Mouse (Mus musculus) T-helper 17 cell (primary cell): ENCODE results near the gene Col8a2.

Source experiments
- in situ Hi-C, 2 experiments: fragments of 300-600 bp; cut with MboI, MseI; formaldehyde crosslinking; loops; 1 replicate in 1 of 2; 2 replicates in 1 of 2; pipeline ENCODE4 v1.15.1; 2025; ENCODE audit warnings: high pct_unique_total_duplicates in 2 of 2

The Col8a2 gene

DNA sequence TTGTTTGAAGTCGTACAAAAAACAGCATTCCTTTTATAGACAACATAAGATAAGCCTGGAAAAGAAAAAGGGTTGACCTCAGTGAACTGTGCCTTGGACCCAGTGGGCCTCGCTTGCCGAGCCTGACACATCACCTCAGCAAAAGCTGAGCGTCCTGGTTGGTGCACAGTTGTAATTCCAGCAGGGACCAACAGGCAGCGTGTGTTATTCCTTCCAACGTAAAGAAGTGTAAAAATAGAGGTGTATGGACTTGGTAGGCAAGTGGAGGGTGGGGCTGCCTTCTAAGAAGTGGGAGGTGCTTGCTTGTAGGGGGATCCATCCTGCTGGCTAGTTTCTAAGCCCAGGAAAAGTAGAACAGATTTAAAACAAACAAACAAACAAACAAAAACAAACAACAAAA lies 39.4 kb downstream of the Col8a2 start:
- in situ Hi-C loops = no loop called here

DNA sequence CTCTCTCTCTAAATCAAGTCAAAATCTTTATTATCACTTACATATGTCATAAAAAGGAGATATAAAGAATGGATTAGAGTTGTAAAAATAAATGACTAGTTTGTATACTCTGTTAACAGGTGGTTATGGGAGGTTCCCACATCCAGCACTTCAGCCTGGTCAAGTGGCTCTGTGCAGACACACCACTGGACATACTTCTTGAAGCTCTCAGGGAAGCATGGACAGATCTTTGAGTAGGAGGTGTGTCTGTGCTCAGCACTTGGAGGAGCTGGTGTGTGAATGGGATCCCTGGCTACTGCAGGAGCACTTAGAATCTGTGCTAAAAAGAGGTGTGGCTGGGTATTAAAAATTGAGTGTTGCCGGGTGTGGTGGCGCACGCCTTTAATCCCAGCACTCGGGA lies 43.7 kb downstream of the Col8a2 start:
- in situ Hi-C loops = no loop called here

DNA sequence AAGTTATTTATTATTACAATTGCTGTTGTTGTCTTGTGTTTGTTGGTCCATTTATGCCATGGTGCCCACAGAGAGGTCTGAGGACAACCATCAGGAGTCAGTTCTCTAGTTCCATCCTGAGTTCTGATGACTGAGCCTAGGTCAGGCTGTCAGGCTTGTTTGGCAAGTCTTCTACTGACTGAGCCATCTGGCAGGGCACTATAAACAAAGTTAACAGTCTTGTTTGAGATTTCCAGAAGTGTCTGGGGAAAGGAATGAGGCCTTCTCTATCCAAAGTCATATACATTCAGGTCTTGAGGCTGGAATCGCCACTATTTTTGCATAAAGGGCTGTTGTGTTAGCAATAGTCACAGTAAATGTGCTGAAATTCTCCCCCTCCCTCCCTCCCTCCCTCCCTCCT lies 45.2 kb downstream of the Col8a2 start:
- in situ Hi-C loops = no loop called here

DNA sequence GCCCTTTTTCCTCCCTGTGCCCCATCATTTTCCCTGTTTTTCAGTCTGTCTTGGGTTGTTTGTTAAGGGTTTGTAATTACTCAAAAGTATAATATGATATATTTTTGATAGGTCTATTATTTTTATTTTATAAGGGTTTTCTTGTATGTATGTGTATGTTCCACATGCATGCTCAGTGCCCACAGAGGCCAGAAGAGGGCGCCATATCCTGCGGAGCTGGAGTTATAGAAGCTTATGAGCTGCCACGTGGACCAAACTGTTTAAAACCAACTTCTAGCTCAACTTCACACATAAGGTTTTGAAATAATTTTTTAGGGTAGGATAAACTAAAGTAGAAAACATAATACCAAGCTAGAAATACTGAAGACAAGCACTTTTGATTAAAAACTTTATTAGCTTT lies 45.8 kb downstream of the Col8a2 start:
- in situ Hi-C loops = no loop called here

DNA sequence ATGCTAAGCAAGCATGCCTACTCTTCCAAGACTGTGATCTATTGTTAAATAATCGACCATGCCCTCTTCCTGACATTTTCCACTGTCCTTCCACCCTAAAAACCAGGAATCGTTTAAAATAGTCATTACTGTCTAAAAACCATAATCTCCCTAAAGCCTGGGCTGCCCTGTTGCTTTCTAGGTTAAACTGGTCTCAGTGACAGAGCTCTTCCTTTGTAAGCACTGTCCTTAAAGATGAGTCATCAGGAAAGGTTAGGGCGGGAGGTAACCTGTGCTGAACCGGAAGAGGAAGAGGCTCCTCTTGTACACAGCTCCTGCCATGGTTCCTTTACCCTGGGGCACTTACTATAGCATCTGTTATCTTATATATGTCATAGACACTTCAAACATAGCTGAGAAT lies 52.9 kb downstream of the Col8a2 start:
- in situ Hi-C loops = no loop called here

DNA sequence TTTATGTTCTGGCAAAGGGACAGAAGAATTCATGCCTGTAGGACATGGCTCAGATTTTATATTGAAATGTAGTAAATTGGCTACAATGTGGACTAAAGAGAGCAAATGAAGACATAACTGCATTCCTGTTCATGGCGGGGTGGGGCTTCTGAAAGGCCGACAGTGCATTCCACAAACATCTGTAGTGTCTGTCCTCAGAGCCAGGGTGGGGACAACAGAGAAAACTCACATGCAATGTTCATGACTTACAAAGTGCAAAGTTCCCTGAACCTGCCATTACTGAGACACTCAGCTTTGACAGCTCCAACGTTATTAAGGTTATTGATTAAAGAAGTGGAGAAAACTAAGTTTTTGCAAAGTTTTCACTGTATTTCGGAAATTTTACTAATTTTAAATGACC lies 56.9 kb downstream of the Col8a2 start:
- in situ Hi-C loops = no loop called here

DNA sequence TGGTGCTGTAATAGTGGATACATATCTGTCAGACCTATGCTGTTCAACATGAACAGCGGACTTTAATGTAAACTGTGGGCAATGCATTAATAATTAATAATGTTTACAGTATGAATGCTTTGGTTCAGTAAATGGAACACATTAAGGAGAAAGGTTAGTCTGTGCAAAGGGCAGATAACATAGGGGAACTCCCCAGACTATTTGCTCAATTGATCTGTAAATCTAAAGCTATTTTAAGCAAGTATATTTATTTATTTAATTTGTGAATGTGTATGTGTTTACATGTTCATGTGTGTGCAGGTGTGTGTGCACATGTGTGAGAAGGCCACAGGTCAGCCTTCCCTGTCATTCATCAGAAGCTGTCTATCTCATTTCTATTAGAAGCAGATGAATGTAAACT lies 73.5 kb downstream of the Col8a2 start:
- in situ Hi-C loops = no loop called here
